Mouse (Mus musculus) CH12.LX (cell line): ENCODE data around the gene Cfc1. TPM values are rescaled to one million over a fixed set of nuclear protein-coding genes. Genes with fewer than 3 reads are reported as not detected.
"Not testable (repeated sequence)": the region's sequence is repeated elsewhere in the genome, so short reads cannot be mapped to it uniquely, and the experiment has no call there.

Experiments used
- DNase-seq: peaks from one replicate; pipeline ENCODE4 v3.0.0-alpha.2; 2013; ENCODE audit errors: extremely low read depth
- H3K27ac ChIP-seq: 2 replicates; pipeline ENCODE4 v1.5.1; 2012; ENCODE audit warnings: low read depth, mild to moderate bottlenecking, control low read depth, moderate library complexity; ENCODE audit not compliant: insufficient read depth
- H3K27me3 ChIP-seq: replicated peaks from 2 replicates; pipeline ENCODE3; 2012; ENCODE audit warnings: inconsistent platforms
- H3K36me3 ChIP-seq, 2 experiments: replicated peaks in 1 of 2; 2 replicates each; pipeline versions ENCODE3 to v1.6.1; 2012; ENCODE audit warnings: inconsistent platforms in 1 of 2, low read length in 1 of 2, mild to moderate bottlenecking in 1 of 2, mixed read lengths in 1 of 2, moderate library complexity in 1 of 2; ENCODE audit not compliant: control insufficient read depth in 1 of 2, insufficient read depth in 1 of 2
- H3K4me1 ChIP-seq, 2 experiments: 2 replicates each; pipeline ENCODE4 v1.6.1; 2012; ENCODE audit warnings: inconsistent platforms in 1 of 2, moderate library complexity in 1 of 2; ENCODE audit not compliant: insufficient read depth in 2 of 2, control insufficient read depth in 1 of 2
- H3K4me2 ChIP-seq: 2 replicates; pipeline ENCODE4 v1.6.1; 2012; ENCODE audit warnings: low read depth, mild to moderate bottlenecking, control low read depth; ENCODE audit not compliant: poor library complexity, insufficient read depth, severe bottlenecking
- H3K4me3 ChIP-seq, 3 experiments: fragments of 150-350 bp in 1 of 3; sonication (generic) in 1 of 3; replicated peaks in 1 of 3; 2 replicates each; pipeline versions ENCODE3 to v1.5.1; 2011 to 2012; ENCODE audit warnings: low read depth in 2 of 3, low read length in 2 of 3, mild to moderate bottlenecking in 2 of 3, moderate library complexity in 2 of 3, control low read depth in 1 of 3, improper control_type of control experiment in 1 of 3, inconsistent platforms in 1 of 3, mixed read lengths in 1 of 3; ENCODE audit not compliant: poor library complexity in 1 of 3
- H3K79me2 ChIP-seq: replicated peaks from 2 replicates; pipeline ENCODE4 v1.6.1; 2012; ENCODE audit warnings: mild to moderate bottlenecking, moderate library complexity; ENCODE audit not compliant: control insufficient read depth, poor library complexity, insufficient read depth, severe bottlenecking; ENCODE audit errors: extremely low read depth
- H3K9ac ChIP-seq: 2 replicates; pipeline ENCODE4 v1.6.1; 2012; ENCODE audit warnings: low read depth, mild to moderate bottlenecking, control low read depth, moderate library complexity; ENCODE audit not compliant: insufficient read depth
- H3K9me3 ChIP-seq: replicated peaks from 2 replicates; pipeline ENCODE3; 2012; ENCODE audit warnings: low read length, inconsistent platforms, mixed read lengths
- ELF1 ChIP-seq: IDR thresholded peaks from 2 replicates; pipeline ENCODE4 v1.6.1; 2014; ENCODE audit warnings: low read depth, mild to moderate bottlenecking, inconsistent platforms, low read length, improper control_type of control experiment
- GABPA ChIP-seq: IDR thresholded peaks from 2 replicates; pipeline ENCODE4 v1.6.1; 2012; ENCODE audit warnings: low read depth, low read length, improper control_type of control experiment, inconsistent platforms; ENCODE audit not compliant: insufficient replicate concordance
- IRF4 ChIP-seq: IDR thresholded peaks from 2 replicates; pipeline ENCODE4 v1.6.1; 2014; ENCODE audit warnings: low read depth, mild to moderate bottlenecking, inconsistent platforms, low read length, improper control_type of control experiment
- JUND ChIP-seq: conservative IDR thresholded peaks from 2 replicates; pipeline ENCODE4 v1.6.1; 2011; ENCODE audit warnings: low read depth, low read length, improper control_type of control experiment
- MAFK ChIP-seq: IDR thresholded peaks from 2 replicates; pipeline ENCODE4 v1.6.1; 2011; ENCODE audit warnings: low read length, improper control_type of control experiment; ENCODE audit not compliant: insufficient replicate concordance
- MAX ChIP-seq: IDR thresholded peaks from 2 replicates; pipeline ENCODE4 v1.6.1; 2011; ENCODE audit warnings: low read length, improper control_type of control experiment
- MXI1 ChIP-seq: IDR thresholded peaks from 2 replicates; pipeline ENCODE4 v1.6.1; 2011; ENCODE audit warnings: mild to moderate bottlenecking, low read depth, low read length, improper control_type of control experiment
- MYC ChIP-seq: IDR thresholded peaks from 2 replicates; pipeline ENCODE4 v1.6.1; 2011; ENCODE audit warnings: low read depth, mild to moderate bottlenecking, improper control_type of control experiment, low read length
- PAX5 ChIP-seq: IDR thresholded peaks from 2 replicates; pipeline ENCODE4 v1.6.1; 2012; ENCODE audit warnings: low read length, inconsistent platforms, mixed read lengths
- POLR2AphosphoS2 ChIP-seq: IDR thresholded peaks from 2 replicates; pipeline ENCODE4 v1.6.1; 2011; ENCODE audit warnings: low read depth, low read length, improper control_type of control experiment
- RAD21 ChIP-seq: IDR thresholded peaks from 2 replicates; pipeline ENCODE4 v1.6.1; 2011; ENCODE audit warnings: low read depth, mild to moderate bottlenecking, low read length, improper control_type of control experiment, moderate library complexity
- SIN3A ChIP-seq: IDR thresholded peaks from 2 replicates; pipeline ENCODE4 v1.6.1; 2012; ENCODE audit warnings: low read length, improper control_type of control experiment, inconsistent platforms
- TBP ChIP-seq: conservative IDR thresholded peaks from 2 replicates; pipeline ENCODE4 v1.6.1; 2011; ENCODE audit warnings: low read depth, low read length, improper control_type of control experiment
- TCF12 ChIP-seq: IDR thresholded peaks from 2 replicates; pipeline ENCODE4 v1.6.1; 2014; ENCODE audit warnings: low read depth, mild to moderate bottlenecking, inconsistent platforms, low read length, improper control_type of control experiment
- UBTF ChIP-seq: IDR thresholded peaks from 2 replicates; pipeline ENCODE4 v1.6.1; 2012; ENCODE audit warnings: low read depth, mild to moderate bottlenecking, inconsistent platforms, low read length, improper control_type of control experiment, moderate library complexity
- USF1 ChIP-seq: IDR thresholded peaks from 2 replicates; pipeline ENCODE4 v1.6.1; 2014; ENCODE audit warnings: low read depth, mild to moderate bottlenecking, inconsistent platforms, low read length, improper control_type of control experiment
- ZC3H11A ChIP-seq: IDR thresholded peaks from 2 replicates; pipeline ENCODE4 v1.6.1; 2012; ENCODE audit warnings: low read depth, mild to moderate bottlenecking, inconsistent platforms, low read length, improper control_type of control experiment
- ZKSCAN1 ChIP-seq: IDR thresholded peaks from 2 replicates; pipeline ENCODE4 v1.6.1; 2012; ENCODE audit warnings: low read depth, inconsistent platforms, low read length, improper control_type of control experiment, borderline replicate concordance
- ZMIZ1 ChIP-seq: IDR thresholded peaks from 2 replicates; pipeline ENCODE4 v1.6.1; 2012; ENCODE audit warnings: low read depth, mild to moderate bottlenecking, inconsistent platforms, low read length, improper control_type of control experiment
- ZNF384 ChIP-seq: IDR thresholded peaks from 2 replicates; pipeline ENCODE4 v1.6.1; 2012; ENCODE audit warnings: low read depth, low read length, improper control_type of control experiment, inconsistent platforms
- dilution Hi-C: fragments of 300-500 bp; cut with MboI; formaldehyde crosslinking; loops from 2 replicates; pipeline ENCODE4 v1.14.3; 2020; ENCODE audit warnings: low sequenced_read_pairs; ENCODE audit not compliant: extremely low pct_unique_long_range_greater_than_20kb, extremely low pct_ligation_motif_present
- in situ Hi-C: fragments of 300-500 bp; cut with MboI; formaldehyde crosslinking; loops from 3 replicates; pipeline ENCODE4 v1.14.3; 2019; ENCODE audit warnings: low sequenced_read_pairs, low pct_ligation_motif_present, low pct_unique_long_range_greater_than_20kb, mixed read lengths
- polyA plus RNA-seq: library from polyadenylated mRNA; unstranded; fragments of >175 nt; gene quantifications from 2 replicates; pipeline ENCODE4 v1.2.1, GENCODE M21; 2012; ENCODE audit warnings: low read depth; ENCODE audit not compliant: insufficient read length
- total RNA-seq, 2 experiments: library from RNA; depleted of rRNA; stranded (reverse); fragments of 300-350 nt in 1 of 2; fragments of >200 nt in 1 of 2; gene quantifications; 2 replicates each; pipeline ENCODE4 v1.2.3; 2012 to 2014

Gene Cfc1
- total and polyA plus RNA-seq, 3 experiments, result not detected

- H3K27me3 ChIP-seq, result no peaks in the 10 kb centered on the region
- no peak overlapping the region for H3K4me2 ChIP-seq
- in situ Hi-C loops, result no loop called here
- H3K9ac ChIP-seq, result no peak overlapping the region
- no peaks in the 10 kb centered on the region for H3K79me2 ChIP-seq
- no peak overlapping the region for H3K27ac ChIP-seq
- no peaks in the 10 kb centered on the region for H3K4me1 ChIP-seq
- no peak for DNase-seq
- no peak overlapping the region for H3K4me3 ChIP-seq
- TF ChIP-seq MAFK (no peak), UBTF (no peak), ZC3H11A (no peak), MXI1 (no peak), MYC (no peak), RAD21 (no peak), TBP (no peak), TCF12 (no peak), ELF1 (no peak), PAX5 (no peak), JUND (no peak), USF1 (no peak), ZKSCAN1 (no peak), MAX (no peak), GABPA (no peak), POLR2AphosphoS2 (no peak), ZNF384 (no peak)
- TF ChIP-seq, all 38 proteins: peak for 0
- Histone ChIP-seq H3K36me3 (no peaks in the 10 kb centered on the region), H3K9me3 (peaks cover 5% of the 10 kb centered on the region)
- dilution Hi-C loops, result no loop called here
These were observed 12.6 kb upstream of the Cfc1 start for GRCm38 (mm10) chr1:34522850-34523244.

- Histone ChIP-seq H3K36me3 (no peaks in the 10 kb centered on the region), H3K4me2 (no peak overlapping the region), H3K27me3 (no peaks in the 10 kb centered on the region), H3K79me2 (no peaks in the 10 kb centered on the region), H3K9ac (no peak overlapping the region), H3K4me3 (no peak overlapping the region), H3K9me3 (peaks cover 5% of the 10 kb centered on the region), H3K27ac (no peak overlapping the region), H3K4me1 (no peaks in the 10 kb centered on the region)
- DNase-seq, result no peak
- in situ Hi-C loops (no loop called here), dilution Hi-C loops (no loop called here)
- no peak for TF ChIP-seq IRF4
- no peak for TF ChIP-seq SIN3A
- TF ChIP-seq MAFK, result no peak
- no peak for TF ChIP-seq ZMIZ1
- no peak for TF ChIP-seq MYC
These were observed 11.8 kb upstream of the Cfc1 start for GRCm38 (mm10) chr1:34523647-34524046.

- H3K27ac ChIP-seq, dilution Hi-C loops, DNase-seq, H3K4me2 ChIP-seq, H3K4me3 ChIP-seq, H3K9me3 ChIP-seq, H3K36me3 ChIP-seq, H3K79me2 ChIP-seq, in situ Hi-C loops, H3K9ac ChIP-seq: not testable (repeated sequence)
- H3K27me3 ChIP-seq, result peaks cover 18% of the 10 kb centered on the region
- peaks cover 8 to 15% of the 10 kb centered on the region in 2 experiments for H3K4me1 ChIP-seq
These were observed 874 bp upstream of the Cfc1 start for GRCm38 (mm10) chr1:34534574-34534973.
